Mouse (Mus musculus) 3134 (cell line): Measurements from ENCODE around the gene Rgp1.

Experiments used
- DNase-seq: peaks from one replicate; pipeline ENCODE4 v3.0.0-alpha.2; 2011; ENCODE audit warnings: low spot score; ENCODE audit not compliant: insufficient read length; ENCODE audit errors: extremely low read depth

Rgp1 gene

GRCm38 (mm10) chr4:43633736-43634135 lies 55.2 kb downstream of the Rgp1 start:
- DNase-seq = no peak

- DNase-seq = no peak
Measured at GRCm38 (mm10) chr4:43634621-43635374, 56.3 kb downstream of the Rgp1 start.

- DNase-seq = no peak
Measured at GRCm38 (mm10) chr4:43636751-43637150, 58.2 kb downstream of the Rgp1 start.
